Mouse (Mus musculus) frontal cortex, postnatal 14 days (tissue): Measurements from ENCODE around the gene Fut8.

ENCODE experiments used
- DNase-seq, 2 experiments: peaks; one replicate each; pipeline ENCODE4 v3.0.0; 2022; ENCODE audit warnings: low spot score in 2 of 2

The Fut8 gene

DNA sequence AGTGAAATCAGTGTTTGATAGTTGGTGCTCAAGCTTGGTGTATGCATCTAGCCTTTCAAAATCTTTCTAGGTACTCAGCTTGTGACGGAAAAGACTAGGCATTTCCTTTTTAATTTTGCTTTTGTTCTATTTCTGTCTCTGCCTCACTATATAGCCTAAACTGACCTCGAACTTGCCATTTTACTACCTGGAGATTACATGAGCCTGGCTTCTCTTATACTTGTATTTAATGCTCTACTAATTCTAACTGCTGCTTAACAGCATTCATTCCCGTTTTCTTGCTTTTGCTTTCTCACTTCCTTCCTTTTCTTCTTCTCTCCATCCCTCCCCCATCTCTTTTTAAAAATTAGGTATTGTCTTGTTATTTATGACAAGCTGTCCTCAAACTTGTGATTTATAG lies 67.6 kb downstream of the Fut8 start:
- DNase-seq, result no peak

DNA sequence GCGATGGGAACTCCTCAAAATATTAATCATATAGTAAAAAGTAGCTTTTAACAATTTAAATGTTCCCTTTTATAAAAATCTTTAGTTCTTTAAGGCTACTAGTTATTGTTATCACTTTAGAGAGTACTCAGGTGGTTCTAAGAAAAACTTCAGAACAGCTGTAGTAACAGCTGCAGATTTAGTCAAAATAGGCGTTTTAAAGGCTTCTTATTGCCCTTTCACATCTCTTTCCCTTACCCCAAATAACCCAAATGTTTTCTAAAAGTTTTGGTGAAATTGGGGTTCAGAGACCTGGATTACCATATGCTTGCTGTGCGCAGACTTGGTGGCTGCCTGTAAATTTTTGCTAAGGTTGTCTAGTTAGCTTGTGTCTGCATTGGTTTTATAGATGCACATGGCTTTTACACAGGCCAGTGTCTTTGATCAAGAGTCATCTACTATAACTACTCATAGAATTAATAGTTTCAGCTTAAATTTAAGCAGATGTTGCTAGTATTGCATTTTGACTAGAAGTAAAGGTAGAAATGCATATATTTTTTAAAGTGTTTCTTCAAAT lies 68.9 kb downstream of the Fut8 start:
- DNase-seq, result no peak

- DNase-seq, result no peak
Measured at GRCm38 (mm10) chr12:77309507-77309906, 71.6 kb downstream of the Fut8 start.

DNA sequence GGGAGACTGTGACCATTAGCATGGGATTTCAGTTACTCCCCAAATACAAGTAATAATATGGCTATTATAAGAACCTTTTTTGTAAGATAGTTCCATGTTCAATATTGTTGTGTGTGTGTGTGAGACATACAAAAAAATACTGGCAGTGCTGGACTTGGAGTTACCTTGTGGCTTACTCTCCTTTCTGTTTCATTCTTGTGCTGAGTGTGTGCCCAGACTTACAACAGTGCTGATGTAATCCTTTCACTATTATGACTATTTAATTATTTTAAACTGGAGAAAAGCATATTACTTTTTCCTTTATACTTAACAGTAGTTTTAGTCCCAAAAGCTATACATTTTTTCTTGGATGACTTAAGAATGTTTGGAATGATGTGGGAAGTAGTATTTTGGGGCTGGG lies 75.6 kb downstream of the Fut8 start:
- no peak for DNase-seq

DNA sequence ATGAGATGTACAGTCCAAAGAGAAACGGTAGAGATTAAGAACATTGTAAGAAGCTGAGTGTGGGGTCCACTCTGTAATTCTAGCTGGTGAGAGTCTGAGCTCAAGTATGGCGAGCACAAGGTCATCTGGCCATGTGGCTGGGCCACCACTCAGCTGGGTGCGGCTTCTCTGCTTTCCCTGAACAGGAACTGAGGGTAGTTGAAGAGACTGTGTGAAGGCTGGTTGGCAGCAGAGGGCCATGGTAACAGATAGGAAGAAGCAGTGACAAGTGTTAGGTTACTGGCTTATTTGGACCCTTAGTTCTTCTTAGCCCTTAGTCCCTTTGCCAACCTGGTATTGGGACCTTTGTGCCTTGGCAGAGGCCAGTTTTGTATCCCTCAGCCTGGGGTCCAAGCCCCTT lies 86.2 kb downstream of the Fut8 start:
- DNase-seq, result no peak

GRCm38 (mm10) chr12:77346521-77346920 lies 108.6 kb downstream of the Fut8 start:
- DNase-seq, result no peak

DNA sequence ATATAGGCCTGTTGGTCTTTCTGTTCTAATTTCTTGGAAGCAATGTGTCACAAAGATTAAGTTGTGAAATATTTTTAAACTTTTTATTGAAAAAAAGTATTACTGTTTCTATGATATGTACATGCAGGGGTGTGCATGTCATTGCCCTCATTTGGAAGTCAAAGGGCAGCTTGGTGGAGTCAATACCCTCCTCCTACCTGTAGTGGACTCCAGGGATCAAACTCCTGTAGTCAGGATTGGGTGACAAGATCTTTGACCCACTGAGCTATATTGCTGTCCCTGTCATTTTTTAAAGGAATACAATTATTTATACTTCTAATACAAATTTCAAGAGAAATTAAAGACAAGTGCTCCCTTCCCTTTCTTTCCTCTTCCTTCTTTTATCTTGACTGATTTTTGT lies 111.6 kb downstream of the Fut8 start:
- no peak for DNase-seq

DNA sequence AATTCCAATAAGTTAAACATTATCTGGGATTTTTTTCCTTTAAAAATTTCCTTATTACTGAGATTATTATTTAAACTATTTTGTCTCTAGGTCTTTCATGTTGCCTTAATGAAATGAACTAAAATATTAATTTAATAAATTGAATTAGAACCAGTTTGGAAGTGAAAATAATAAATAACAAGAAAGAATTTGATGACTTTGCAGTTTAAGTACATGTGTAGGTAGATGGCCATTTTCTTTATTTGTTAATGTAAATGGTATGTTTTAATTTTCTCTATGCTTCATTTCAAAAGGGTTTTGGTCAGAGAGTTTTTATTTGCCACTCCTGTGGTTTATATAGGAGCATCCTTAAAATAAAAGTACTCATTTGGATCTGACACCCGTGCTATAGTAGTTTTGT lies 177.8 kb downstream of the Fut8 start:
- no peak for DNase-seq

DNA sequence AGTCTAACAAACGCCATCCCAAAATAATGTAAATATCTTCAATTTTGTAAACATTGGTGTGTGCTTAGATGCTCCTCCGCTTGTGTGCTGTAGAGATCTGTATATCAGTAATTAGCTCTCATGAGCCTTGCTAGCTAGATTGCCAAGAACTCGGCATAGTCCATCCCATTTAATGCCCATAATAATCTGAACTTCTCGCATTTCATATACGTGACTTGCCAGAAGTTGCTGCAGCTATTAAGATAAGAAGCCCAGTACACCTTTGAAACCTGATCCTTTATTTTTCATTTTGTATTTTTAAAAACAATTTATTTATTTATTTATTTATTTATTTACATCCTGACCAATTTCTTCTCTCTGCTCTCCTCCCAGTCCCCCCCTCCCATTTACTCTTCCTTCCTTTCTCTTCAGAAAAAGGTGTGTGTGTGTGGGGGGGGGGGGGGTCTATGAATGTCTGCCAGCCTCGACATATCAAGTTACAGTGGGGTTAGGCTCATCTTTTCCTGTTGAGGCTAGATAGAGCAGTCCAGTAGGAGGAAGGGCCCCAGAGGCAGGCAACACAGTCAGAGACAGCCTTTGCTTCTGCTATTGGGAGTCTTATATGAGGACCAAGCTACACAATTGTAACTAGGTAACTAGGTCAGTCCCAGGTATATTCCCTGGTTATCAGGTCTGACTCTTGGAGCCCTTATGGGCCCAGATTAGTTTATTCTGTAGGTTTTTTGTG lies 183.9 kb downstream of the Fut8 start:
- DNase-seq, result no peak

DNA sequence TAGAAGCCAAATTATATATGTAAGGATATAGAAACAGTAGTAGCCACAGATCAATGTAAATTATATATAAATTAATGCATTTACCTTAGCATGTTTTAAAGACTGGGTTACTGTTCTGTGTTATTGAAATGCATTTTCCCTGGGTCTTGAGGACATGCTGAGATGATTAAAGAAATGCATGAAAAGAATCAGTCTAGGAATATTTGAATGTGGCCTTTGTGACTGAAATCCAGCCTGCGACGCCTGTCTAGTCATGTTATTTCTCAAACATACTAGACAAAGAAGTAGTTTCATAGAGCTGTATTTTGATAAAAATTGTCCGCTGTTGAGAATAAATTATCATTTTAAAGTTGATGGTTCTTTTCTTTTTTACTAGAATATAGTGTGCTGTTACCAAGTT lies 188.2 kb downstream of the Fut8 start:
- DNase-seq, result no peak

DNA sequence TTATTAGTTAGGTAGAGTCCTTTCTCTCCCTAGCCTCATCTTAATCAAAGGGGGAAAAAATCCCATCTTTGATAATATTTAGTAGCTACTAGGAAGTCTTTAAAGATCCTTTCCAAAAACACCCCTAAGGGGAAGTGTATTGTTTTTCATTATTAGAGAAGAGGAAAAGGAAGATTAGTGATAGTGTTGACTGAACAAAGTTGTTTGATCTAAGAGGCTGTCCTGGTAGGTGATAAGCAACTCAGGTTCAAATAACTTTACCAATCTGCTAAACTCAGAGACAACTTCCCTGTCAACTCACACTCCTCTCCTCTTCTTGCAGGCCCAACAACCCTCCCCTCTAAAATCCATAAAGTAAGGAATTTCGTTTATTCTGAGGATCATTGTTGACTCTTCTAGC lies 190.2 kb downstream of the Fut8 start:
- no peak for DNase-seq

GRCm38 (mm10) chr12:77429381-77429780 lies 191.5 kb downstream of the Fut8 start:
- no peak for DNase-seq

DNA sequence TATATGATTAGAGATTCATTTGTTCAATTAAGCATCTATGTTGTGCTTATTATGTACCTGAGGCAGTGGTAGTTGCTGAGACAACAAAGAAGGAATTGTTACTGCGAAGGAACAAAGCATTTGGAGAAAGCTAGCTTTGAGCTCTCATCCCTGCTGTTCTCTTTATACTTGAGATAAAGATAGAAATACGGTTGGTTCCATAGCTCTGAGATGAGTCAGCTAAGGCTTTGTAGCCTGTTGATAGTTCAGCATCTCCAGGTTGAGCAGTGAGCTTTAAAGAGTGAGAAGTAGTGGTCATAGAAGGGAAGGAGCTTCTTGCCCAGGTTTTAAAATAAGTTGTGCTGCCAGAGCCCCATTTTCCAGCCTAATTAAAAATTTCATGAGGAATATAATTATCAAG lies 198.8 kb downstream of the Fut8 start:
- DNase-seq, result no peak

GRCm38 (mm10) chr12:77450816-77451215 lies 212.9 kb downstream of the Fut8 start:
- no peak for DNase-seq

DNA sequence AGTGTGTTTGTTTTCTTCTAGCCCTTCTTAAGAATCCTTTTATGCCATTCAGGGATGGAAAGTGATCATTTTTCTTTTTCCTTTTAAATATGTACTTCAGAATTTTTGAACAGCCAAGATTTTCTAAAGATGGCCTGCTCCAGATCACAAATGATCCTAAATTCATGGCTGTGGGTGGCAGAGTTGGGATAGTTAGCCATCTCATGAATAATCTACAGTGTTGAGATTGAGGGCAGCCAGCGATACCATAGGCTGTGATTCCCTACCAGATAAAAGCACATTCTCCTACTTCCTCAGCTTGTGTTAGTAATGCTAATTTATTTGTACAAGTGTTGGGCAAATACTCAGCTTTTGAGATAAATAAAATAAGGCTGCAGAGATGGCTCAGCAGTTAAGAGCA lies 228.3 kb downstream of the Fut8 start:
- no peak for DNase-seq

- DNase-seq, result no peak
Measured at GRCm38 (mm10) chr12:77479931-77480330, 242.0 kb downstream of the Fut8 start.

DNA sequence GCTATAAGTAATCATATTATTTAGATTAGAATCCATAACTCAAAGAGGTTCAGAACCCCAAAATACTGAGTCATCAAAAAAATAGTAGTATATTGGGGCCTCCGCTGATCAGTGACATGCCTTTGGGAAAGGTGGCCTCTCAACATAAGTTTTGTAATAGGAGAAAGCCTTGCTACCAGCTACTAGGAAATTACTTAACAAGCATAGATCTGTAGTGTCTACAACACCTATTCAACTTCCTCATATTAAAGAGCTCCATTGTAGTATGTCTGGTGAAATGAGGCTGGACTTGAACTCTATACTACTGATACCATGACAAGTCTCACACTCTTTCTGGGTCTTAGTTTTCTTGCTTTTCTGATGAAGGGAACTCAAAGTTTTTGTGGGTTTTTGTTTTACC lies 243.2 kb downstream of the Fut8 start:
- DNase-seq, result no peak

DNA sequence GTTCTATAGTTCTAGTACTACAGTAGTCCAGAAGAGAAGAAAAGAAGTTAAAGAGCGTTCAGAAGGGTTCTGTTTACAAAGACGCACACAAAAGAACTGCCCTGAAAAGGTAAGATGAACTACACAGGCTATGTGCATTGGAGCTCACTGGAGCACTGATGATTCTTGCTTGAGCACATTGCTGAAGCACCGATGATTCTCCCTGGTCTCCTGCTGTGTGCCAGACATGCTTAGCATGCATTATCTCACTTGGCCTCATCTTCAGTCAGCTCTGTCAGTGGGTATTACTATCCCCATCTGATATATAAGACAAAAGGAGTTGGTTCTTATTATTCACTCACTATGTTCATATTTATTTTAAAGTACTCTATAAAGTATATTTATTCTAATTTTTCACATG lies 243.9 kb downstream of the Fut8 start:
- no peak for DNase-seq

DNA sequence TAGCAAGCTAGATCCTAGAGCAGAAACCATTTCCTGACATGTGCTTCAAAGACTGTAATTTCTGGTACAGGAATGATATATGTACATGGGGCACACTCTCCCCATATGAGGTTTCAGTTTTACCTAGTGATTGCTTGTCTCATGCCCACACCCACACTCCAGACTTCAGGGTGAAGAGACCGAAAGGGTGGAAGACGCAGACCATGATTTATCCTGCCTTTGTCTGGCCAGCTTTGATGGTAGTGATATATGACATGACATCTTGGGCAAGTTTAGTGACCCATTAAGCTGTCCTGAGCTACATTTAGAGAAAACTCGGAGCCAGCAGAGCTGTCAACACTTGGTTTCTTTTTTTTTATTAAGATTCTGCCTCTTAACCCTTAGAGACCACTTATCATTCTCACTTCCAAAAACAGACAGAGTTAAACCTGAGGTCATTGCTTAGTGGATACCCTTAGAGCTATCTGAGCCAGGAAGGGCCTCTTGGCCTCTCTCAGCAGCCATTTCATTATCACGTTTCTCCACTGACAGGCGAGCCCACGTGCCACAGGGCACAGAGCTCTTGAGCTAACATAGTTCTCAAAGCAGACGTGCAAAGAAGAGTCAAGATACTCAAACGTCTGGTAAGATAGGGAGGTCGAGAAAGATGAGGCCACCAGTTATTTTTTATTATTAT lies 245.4 kb downstream of the Fut8 start:
- no peak for DNase-seq

GRCm38 (mm10) chr12:77484761-77485160 lies 246.8 kb downstream of the Fut8 start:
- no peak for DNase-seq

DNA sequence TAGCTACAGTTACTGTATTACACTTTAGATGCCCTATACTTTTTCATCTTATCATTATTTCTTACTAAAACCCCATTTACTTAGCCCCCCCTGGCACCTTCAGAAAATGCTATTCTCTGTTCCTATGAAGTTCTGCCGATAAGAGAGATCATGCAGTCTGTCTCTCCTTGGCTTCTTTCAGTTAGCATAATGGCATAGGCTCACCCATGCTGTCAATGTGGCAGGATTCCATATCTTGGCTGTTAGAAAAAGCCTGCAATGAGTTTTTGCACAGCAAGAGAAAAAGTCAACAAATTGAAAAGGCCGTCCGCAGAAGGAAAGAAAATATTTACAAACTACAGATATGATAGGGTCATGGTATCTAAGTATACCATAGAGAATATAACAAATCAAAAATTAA lies 253.6 kb downstream of the Fut8 start:
- no peak for DNase-seq

GRCm38 (mm10) chr12:77495781-77496180 lies 257.9 kb downstream of the Fut8 start:
- DNase-seq, result no peak

DNA sequence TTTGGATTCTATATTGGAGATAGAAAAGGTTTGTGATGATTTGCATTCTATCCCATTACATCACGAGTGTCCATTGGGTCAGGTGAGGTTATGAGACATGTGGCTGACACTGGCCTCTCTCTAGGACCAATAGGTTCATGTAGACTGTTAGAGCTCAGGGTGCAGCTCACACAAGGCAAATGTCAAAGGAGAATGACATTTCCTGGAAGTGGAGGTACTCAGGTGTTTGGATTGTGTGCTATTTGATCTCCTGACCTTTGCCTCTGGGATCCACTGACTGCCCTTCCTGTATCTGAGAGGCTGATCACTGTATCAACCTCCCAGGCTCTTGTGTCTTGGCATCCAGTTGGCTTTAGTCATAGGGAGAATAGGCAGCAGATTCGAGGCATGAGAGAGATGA lies 260.2 kb downstream of the Fut8 start:
- DNase-seq, result no peak
